Mouse (Mus musculus) left cerebral cortex, postnatal 10 days (tissue): ENCODE results near the gene Med15. TPM values are rescaled to one million over a fixed set of nuclear protein-coding genes. Genes with fewer than 3 reads are reported as not detected.

Source experiments
- DNase-seq, 2 experiments: peaks; one replicate each; pipeline ENCODE4 v3.0.0; 2021 to 2022; ENCODE audit warnings: low spot score in 2 of 2, mixed read lengths in 1 of 2; ENCODE audit errors: extremely low spot score in 1 of 2
- intact Hi-C: fragments of 180-260 bp; cut with DNase I; formaldehyde crosslinking; loops from one replicate; pipeline ENCODE4 v1.15.1; 2025
- total RNA-seq, 2 experiments: library from RNA; stranded (reverse); gene quantifications; 2 replicates each; pipeline ENCODE4 v1.2.3; 2021

The Med15 gene
- 10 to 100 TPM; 65.0 to 70.2 TPM for total RNA-seq

DNA sequence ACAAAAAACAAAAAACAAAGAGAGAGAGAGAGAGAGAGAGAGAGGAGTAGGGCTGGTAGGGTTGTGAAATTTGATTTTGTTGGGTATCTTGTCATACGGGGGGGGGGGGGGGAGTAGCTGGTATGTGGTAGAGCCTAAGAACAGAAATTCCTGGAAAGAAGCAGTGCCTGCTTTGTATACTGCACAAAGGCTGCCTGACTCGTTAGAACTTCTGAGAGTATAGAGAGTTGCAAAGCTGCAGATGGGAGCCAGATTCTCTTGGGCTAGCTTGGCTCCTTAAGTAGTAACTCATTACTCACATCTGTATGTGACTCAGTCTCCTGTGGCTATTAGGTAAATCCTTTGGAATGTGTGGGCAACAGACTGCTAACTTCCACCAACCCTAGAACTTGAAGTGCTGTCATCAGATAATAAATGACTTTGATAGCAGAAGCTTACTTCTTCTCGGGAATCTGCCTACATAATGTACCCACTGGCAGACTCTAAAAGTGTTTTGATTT lies at the start of gene Med15:
TSS of gene Med15 (minus strand) at position 51 of the 500 bp plus-strand sequence.
- intact Hi-C loops, result no loop called here
- no peak for DNase-seq

DNA sequence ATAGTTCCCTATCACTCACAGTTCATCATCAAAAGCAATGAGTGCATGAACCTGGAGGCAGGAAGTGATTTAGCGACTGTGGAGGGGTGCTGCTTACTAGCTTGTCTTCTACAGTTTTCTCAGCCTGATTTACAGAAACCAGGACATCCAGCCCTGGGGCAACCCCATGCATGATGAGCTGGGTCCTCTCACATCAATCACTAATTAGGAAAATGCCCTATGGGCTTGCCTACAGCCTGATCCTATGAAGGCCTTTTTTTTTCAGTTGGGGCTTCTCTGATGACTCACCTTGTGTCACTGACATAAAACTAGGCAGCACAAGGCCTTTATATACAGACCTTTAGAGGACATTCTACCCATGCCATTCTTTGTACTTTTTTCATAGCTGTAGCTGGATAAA lies 47.0 kb upstream of the Med15 start:
- intact Hi-C loops, result no loop called here
- no peak for DNase-seq

DNA sequence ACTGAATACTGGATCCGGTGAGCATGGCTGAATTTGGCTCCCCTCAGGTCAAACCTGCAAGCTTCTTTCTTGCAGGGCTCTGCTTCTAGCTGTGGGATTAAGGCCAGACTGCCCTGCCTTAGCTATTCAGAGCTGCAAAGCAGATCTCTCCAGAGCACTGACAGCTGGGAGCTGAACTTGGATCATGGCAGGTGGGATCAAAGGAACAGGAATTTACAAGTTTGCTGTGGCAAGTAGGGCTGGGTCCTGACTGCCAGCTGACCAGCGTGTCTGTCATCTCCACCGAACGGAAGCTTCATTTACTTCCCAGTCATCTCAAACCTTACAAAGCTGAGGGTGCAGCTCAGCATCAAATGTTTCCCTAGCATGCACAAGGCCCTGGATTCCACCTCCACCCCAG lies 45.5 kb upstream of the Med15 start:
- intact Hi-C loops, result no loop called here
- no peak for DNase-seq

DNA sequence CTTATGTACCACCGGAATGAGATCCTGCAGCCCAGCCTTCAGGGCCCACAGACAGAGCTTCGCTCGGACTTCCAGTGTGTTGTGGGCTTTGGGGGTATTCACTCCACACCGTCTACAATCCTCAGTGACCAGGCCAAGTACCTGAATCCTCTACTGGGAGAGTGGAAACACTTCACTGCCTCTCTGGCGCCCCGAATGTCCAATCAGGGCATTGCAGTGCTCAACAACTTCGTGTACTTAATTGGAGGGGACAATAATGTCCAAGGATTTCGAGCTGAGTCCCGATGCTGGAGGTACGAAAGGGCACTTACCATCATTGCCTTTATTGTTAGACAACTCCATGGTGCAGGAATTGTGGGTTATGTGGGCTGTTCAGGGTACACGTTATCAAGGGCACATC lies 44.1 kb upstream of the Med15 start:
- intact Hi-C loops, result no loop called here
- DNase-seq, result no peak

DNA sequence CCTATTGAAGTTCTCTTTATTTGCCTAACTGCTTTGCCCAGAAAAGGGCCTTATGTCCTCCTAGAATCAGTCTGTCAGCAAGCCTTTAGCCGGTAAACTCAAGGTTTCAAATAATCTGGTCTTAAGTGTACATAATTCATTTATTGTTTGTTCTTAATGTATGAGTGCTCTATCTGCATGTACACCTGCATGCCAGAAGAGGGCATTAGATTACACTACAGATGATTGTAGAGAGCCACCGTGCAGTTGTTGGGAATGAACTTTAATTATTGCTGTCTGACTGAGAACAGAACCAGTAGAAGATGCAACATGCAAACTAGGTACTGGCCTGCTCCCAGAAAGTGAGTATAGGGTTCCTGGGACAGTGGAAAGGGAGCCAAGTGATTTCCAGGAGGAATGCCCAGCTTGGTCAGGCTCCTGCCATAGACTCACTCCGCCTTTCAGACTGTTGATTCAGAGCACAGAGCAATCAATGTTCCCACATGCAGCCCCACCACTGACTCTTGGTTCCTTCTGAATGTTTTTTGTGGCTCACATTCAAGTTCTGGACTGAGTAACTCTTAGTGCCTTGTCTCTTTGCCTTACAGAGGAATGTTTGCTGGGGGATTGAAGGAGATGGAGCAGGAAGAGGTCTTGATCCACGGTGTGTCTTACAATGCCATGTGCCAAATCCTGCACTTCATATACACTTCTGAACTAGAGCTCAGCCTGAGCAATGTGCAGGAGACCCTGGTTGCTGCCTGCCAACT lies 38.6 kb upstream of the Med15 start:
- no peak for DNase-seq
- intact Hi-C loops, result no loop called here

DNA sequence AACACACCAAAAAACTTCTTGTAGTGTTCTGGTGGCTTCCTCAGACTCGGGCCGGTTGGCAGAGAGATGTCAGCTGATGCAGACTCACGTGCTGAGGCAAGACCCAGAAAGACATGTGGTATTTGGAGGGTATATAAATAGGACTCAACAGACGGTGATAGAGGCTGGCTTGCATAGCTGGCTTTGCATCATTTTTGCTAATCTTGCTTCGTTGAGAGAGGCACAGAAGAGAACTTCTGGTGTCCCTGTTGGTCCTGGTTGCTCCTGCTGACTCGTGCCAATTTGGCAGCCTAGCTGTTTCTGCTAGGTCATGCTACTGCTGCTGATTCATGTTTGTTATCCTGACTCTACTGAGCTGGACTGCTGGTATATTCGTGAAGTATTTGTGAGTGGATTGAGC lies 36.1 kb upstream of the Med15 start:
- intact Hi-C loops, result no loop called here
- peak in 1 of 2 experiments; percentile 20 for DNase-seq

DNA sequence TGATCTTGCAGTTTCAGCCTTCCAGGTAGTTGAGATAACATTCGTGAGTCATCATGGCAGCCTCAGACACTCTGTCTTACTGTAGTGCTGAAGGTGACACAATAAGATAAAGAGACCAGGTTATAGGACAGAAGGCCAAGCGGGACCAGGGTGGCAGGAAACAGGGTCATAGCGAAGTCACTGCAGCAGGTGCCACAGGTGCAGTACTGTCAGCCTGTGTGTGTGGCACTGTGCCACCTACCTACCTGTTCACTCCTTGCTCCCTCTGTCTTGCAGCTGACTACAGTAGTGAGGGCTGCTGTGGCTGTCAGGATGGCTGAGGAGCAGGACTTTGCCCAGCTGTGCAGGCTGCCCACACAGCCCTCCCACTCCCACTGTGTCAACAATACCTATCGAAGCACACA lies 31.4 kb upstream of the Med15 start:
- intact Hi-C loops, result no loop called here
- no peak for DNase-seq

DNA sequence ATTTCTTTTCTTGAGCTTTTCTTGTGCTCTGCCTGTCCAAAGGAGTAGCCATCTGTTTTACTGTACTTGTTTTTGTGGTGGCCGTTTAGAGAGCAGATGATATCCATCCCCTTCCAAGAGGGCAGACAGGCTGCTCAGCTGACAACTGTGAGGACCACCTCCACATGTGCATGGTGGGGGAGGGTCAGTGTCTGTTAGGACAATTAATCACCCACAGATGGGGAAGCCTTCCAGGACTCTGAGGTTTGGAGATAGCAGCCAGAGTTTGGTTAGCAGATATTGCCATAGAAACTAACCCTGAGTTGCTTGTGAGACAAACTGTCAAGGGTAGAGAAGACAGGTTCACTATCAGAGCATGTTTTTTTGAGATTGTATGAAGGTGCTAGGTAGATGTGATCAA lies 28.4 kb upstream of the Med15 start:
- DNase-seq, result no peak
- intact Hi-C loops, result no loop called here

DNA sequence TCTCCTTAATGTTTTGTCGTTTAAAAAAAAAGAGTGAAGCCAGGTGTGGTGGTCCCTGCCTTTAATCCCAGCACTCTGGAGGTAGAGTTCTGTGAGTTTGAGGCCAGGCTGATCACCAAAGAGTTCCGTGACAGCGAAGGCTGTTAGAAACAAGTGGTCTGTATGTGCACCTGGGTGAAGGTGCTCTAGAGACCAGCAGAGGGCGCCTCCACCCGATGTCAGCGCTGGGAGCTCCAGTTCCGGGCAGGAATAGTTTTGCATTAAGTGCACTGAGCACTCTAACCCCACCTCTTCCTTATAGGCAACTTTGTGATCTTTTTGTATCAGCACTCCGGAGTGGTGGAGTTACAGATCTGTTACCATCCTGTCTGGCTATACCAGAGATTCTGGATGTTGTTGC lies 28.0 kb upstream of the Med15 start:
- DNase-seq, result peak in 1 of 2 experiments; percentile 46
- intact Hi-C loops, result no loop called here

DNA sequence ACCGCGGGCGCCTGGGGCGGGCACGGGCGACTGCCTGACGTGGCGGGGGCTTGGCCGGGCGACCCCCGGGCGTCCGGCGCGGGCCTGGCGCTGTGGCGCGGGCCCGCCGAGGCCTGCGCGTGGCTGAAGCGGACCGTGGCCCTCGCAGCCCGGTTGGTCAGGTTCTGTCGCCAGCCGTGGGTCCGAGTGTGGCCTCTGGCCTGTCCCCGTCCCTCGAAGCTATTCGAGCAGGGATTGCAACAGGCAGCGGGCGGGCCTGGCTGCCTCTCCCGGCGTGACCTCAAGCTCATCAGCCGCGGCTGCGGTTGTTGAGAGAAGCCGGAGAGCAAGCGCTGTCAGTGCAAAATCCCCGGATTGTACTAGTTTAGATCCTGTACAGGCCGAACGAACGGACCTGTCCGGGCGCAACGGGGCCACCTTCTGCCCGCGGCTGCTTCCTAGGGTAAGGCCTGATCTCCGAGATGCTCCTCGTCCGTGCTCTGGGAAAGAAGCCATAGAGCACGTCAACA lies 27.2 kb upstream of the Med15 start:
- intact Hi-C loops, result loop anchor here (5.0 kb wide), 1 partner anchor 47 kb away; no protein-coding TSS in a partner anchor
- DNase-seq, result peak; percentile 9 to 64

DNA sequence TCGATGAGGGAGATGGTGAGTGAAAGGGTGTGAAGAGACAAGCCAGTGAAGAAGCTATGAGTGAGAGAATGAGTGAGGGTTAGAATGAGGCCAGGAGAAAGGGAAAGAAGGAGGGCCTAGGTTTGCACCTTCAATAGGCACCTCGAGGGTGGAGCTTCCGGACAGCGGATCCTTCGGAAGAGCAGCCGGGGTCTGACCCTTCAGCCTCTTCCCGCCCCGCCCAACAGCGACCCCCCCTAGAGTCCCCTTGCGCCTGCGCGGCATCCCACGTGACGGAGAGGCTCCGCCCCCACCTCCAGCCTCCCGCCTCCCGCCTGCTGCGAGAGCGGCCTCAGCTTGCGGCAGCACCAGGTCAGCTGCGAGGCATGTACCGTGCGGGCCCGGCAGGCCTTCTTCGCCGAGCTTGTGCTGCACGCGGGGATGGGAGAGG lies 26.7 kb upstream of the Med15 start, which contains the start of gene Klhl22:
TSS of gene Klhl22 (plus strand) at position 275 of the 430 bp plus-strand sequence.
- DNase-seq, result peak; percentile 85 to 95
- intact Hi-C loops, result loop anchor here (5.0 kb wide), 1 partner anchor 48 kb away; no protein-coding TSS in a partner anchor

DNA sequence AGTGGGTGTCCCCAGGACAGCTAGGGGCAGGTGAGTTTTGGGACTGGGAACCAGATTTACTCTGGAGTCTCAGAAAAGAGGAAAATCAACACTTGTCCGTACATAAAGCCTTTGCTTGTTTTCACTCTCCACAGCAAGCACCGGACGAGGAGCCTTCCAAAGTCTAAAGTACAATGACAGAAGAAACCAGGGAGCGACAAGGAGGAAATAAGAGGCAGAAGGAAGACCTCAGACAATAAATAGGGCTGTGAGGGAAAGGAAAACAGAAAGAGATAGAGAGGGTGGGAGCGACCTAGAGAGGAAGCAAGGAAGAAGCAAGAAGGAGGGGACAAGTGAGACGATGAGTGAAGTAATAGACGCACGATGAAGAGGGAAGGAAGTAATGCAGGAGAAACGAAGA lies 26.2 kb upstream of the Med15 start:
- intact Hi-C loops, result loop anchor here (5.0 kb wide), 1 partner anchor 48 kb away; no protein-coding TSS in a partner anchor
- DNase-seq, result no peak

DNA sequence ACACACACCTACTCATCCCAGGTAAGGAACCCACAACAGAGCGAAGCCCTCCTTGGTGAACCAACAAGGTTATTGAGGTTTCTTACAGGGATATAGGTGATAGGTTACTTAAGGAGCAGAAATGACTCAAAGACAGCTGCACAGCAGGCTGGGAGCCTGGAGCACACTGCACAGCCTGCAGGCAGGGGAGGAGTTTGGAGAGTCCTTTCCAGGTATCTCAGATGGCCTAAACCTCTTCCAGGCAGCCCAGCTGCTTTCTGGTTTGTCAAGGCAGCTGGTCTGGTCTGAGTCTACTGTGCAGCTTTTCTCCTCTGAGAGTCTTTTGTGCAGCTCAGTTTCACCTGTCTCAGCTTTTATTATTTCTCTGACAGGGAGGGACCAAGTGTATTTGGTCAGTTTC lies 25.1 kb upstream of the Med15 start:
- DNase-seq, result no peak
- intact Hi-C loops, result loop anchor here (5.0 kb wide), 1 partner anchor 50 kb away; no protein-coding TSS in a partner anchor

DNA sequence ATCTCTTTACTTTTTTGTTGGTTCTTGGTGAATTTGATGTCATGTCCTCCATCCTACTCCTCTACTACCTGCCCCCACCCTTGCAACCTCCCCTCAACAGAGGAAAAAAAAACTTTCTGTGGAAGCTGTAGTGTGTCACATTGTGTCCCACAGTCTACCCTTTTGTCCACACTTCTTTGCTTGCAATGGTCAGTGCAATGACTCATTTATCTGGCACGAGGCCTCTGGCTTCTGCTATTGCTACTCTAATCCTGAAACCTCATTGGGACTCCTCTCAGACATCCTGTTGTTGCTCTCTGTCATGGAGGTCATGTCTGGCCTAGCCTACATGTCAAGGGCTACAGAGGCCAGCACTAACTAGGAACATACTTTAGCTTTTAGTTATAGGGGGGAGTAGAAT lies 21.0 kb upstream of the Med15 start:
- intact Hi-C loops, result no loop called here
- no peak for DNase-seq

DNA sequence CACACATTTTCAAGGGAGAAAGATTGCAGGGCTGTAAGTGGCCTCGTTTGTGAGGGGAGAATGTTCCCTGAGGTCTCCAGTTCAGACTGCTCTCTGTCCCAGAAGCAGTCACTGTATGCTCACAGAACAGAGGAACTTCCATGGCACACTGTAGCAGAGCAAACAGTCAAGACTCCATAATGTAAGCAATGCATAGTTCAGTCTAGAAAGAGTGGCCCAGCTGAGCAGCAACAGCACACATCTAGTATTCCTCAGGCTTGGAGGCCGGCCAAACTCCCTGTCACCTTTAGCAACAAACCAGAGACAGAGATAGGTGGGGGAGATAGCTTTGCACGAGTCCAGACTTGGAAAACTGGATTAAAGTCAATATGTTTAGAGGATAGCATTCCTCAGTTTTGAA lies 20.3 kb upstream of the Med15 start:
- intact Hi-C loops, result no loop called here
- no peak for DNase-seq

DNA sequence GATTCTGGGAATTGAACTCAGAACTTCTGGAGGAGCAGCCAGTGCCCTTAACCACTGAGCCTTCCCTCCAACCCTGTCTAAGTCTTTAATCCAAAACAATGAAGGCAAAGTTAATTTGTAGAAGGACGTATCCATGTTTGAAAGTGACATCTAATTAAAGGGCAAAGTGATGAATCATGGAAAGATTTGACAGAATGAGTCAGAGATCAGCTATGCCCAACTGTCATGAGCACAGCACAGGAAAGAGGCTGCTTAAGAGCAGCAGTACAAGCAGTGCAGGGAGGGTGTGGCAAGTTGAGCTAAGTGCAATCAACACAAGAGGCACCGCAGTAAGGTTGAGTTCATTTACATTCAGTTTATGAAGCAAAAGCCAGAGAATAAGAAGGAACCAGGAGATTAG lies 12.4 kb upstream of the Med15 start:
- intact Hi-C loops, result no loop called here
- no peak for DNase-seq

DNA sequence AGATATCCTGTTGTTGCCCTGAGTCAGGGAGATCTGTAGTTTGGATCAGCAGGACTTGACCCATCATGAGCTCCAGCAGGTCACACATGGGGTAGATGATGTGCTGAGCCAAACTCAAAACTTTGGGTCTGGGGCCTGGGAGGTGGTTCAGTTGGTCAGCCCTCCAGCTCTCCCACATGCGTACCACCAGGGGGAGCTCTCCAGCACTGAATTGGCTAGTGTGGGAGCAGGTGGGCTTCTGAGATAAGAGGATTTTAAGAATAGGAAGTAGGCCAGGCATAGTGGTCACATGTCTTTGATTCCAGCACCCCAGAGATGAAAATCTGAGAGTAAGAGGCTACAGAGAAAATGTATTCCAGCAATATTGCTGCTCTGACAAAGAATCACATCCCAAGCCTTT lies 11.8 kb upstream of the Med15 start:
- intact Hi-C loops, result no loop called here
- peak in 1 of 2 experiments; percentile 28 for DNase-seq

DNA sequence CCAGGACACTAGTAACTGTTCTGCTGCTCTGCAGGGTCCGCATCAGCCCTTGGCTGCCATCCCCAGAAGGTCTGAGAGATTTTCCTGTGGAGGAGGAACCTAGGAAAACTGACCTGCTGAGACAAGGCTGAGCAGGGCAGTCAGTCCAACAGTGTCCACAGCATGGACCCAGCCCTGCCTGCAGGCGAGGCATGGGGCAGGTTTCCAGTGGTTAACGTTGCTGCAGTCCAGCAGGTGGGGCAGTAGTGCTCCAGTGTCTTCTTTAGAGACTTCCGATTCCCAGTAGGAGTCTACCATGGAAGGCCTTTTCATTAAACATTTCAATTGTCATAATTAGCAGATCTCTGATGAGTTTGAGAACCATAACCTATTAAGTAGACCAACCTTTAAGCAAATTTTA lies 10.6 kb upstream of the Med15 start:
- DNase-seq, result peak in 1 of 2 experiments; percentile 35
- intact Hi-C loops, result no loop called here

DNA sequence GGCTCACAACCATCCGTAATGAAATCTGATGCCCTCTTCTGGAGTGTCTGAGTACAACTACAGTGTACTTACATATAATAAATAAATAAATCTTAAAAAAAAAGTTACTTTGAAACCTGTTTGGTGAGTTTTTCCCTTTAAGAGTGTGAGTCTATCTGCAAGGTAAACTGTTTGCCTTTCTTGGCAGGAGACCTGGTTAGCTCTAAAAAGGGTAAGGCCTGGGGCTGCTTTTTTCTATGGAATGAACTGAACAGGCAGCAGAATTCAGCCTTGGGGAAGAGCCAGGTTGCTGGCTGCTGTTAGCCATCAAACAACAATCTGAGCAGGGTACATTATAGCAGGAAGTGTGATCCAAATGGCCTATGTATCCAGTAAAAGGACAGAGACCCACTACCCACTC lies 10.1 kb upstream of the Med15 start:
- DNase-seq, result no peak
- intact Hi-C loops, result no loop called here

DNA sequence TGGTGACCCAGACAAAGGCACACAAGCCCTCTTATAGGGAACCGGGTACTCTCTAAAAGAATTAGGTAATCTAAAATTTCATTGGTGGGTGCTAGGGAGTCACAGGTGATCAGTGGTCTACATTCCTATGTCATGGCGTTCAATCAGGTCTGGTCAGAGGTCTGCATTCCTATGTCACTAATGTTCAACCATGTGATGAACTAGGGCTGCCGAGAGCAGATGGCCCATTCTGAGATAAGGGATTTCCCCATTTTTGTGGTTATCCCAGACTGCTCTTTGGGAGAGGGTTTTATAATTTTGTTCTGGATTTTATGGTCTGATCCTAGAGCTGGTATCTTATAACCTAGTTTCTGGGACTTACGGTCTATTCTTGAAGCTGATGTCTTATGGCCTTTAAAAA lies 7.4 kb upstream of the Med15 start:
- no peak for DNase-seq
- intact Hi-C loops, result no loop called here
